Mouse (Mus musculus): ENCODE results near the gene Pot1a. TPM values are rescaled to one million over a fixed set of nuclear protein-coding genes. Genes with fewer than 3 reads are reported as not detected.

Pot1a gene
- polyA plus RNA-seq, 1 experiment from 2014 or later: 33.1 TPM

DNA sequence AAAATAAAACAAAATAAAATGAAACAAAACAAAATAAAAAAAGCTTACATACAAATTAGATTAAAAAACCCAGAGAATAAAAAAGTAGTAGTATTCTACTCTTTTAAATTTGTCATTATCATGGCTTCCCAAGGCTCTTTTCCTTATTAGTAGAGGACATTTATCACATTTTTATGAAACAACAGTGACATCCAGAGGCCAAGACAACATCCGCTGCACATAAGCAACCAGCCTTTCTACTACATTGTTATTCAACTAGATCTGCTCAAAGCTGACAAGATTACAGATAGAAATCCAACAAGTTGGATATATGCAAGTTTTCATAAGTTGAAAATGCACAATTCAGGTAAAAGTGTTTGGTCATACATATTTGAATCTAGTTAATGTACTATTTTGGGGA lies 56.4 kb downstream of the Pot1a start:
- no peak overlapping the region for H3K4me2 ChIP-seq (ENCODE audit: low read length)
- no peaks in the 10 kb centered on the region for H3K9me3 ChIP-seq (ENCODE audit: control insufficient read depth, low read length)
- H3K4me1 ChIP-seq (replicated peaks; ENCODE audit: control insufficient read depth, insufficient read depth, low read length): no peaks in the 10 kb centered on the region
- H3K9ac ChIP-seq (replicated peaks; ENCODE audit: low read depth, low read length): no peak overlapping the region
- H3K27ac ChIP-seq (ENCODE audit: low read length): no peak overlapping the region
- 88% methylated on average over 1 of the region's 1 CpGs for WGBS
- no peaks in the 10 kb centered on the region for H3K27me3 ChIP-seq (replicated peaks; ENCODE audit: control insufficient read depth, insufficient read depth, low read length)
- H3K4me3 ChIP-seq (replicated peaks; ENCODE audit: low read length): no peak overlapping the region
- no peak for ATAC-seq
- peaks cover 6% of the 10 kb centered on the region; the same call in 1 of the 2 replicates for H3K36me3 ChIP-seq (ENCODE audit: control insufficient read depth, insufficient read depth)

DNA sequence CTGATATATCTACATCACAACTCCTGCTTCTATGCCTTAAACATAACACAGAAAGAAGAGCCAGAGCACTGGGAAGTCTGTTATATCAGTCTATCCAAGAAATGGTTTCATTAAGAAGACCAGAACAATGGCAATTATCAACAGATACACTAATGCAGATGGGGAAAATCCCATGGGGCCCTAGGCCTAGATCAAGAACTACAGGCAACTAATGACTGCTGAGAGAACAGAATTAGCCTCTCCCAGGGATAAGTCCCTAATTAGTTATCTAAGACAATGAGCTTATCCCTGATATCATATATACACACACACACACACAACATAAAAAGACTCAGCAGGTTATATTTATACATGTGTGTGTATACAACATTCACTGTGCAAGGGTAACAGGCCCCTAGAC lies 72.5 kb downstream of the Pot1a start:
- Histone ChIP-seq H3K9ac (replicated peaks; ENCODE audit: low read depth, low read length) (no peak overlapping the region), H3K27me3 (replicated peaks; ENCODE audit: control insufficient read depth, insufficient read depth, low read length) (no peaks in the 10 kb centered on the region), H3K27ac (ENCODE audit: low read length) (no peak overlapping the region), H3K4me3 (replicated peaks; ENCODE audit: low read length) (no peak overlapping the region), H3K4me1 (replicated peaks; ENCODE audit: control insufficient read depth, insufficient read depth, low read length) (no peaks in the 10 kb centered on the region), H3K36me3 (ENCODE audit: control insufficient read depth, insufficient read depth) (no peaks in the 10 kb centered on the region), H3K9me3 (ENCODE audit: control insufficient read depth, low read length) (no peaks in the 10 kb centered on the region), H3K4me2 (ENCODE audit: low read length) (no peak overlapping the region)
- no peak for ATAC-seq

DNA sequence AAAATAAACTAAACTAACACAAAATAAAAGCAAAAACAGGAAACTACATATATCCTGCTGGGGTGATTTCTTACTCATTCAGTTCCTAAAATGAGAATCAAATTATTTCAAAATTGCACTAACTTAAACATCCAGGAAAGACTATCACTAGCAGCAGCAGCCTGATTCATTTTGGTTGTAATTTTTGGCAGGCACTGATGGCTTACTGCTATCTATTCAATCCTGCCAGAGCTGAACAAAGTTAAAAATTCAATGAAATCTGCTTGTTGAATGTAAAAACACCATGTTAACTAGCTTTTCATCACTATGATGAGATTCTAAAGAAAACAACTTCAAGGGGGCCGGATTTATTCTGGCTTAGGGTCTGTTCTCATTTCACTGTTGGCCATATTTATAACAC lies 82.5 kb downstream of the Pot1a start:
- ATAC-seq: no peak
- 68% methylated on average over 1 of the region's 1 CpGs for WGBS

DNA sequence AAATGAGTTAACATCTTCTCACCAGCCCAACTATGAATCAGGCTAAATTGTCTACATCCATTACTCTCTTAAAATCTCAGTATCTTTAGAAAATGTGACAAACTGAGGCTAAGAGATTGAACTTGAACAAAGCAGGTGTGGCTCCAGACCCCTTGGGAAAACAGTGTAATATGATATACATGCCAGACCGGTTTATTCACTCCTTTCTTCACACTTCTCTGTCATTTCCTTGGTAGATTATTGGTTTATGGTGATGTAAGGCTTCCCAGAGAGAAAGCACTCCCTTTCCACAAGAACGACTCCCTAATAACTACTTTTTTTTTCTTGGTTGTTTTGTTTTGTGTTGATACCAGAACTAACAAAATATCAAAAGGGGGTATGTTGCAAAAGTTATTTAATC lies 98.4 kb downstream of the Pot1a start:
- ATAC-seq: no peak
- no peaks in the 10 kb centered on the region for H3K27me3 ChIP-seq (replicated peaks; ENCODE audit: control insufficient read depth, insufficient read depth, low read length)
- H3K9me3 ChIP-seq (ENCODE audit: control insufficient read depth, low read length): no peaks in the 10 kb centered on the region
- no peak overlapping the region for H3K27ac ChIP-seq (ENCODE audit: low read length)
- H3K9ac ChIP-seq (replicated peaks; ENCODE audit: low read depth, low read length): no peak overlapping the region
- WGBS: 39% methylated on average over 2 of the region's 2 CpGs
- H3K4me2 ChIP-seq (ENCODE audit: low read length): no peak overlapping the region
- H3K36me3 ChIP-seq (ENCODE audit: control insufficient read depth, insufficient read depth): no peaks in the 10 kb centered on the region
- no peaks in the 10 kb centered on the region for H3K4me1 ChIP-seq (replicated peaks; ENCODE audit: control insufficient read depth, insufficient read depth, low read length)
- H3K4me3 ChIP-seq (replicated peaks; ENCODE audit: low read length): no peak overlapping the region

More for the DNA sequence above, 82.5 kb downstream of the Pot1a start:
- no peak overlapping the region for H3K4me2 ChIP-seq (ENCODE audit: low read length)
- H3K27ac ChIP-seq (ENCODE audit: low read length): no peak overlapping the region
- H3K4me3 ChIP-seq (replicated peaks; ENCODE audit: low read length): no peak overlapping the region
- no peaks in the 10 kb centered on the region for H3K36me3 ChIP-seq (ENCODE audit: control insufficient read depth, insufficient read depth)
- no peaks in the 10 kb centered on the region for H3K4me1 ChIP-seq (replicated peaks; ENCODE audit: control insufficient read depth, insufficient read depth, low read length)
- no peaks in the 10 kb centered on the region for H3K27me3 ChIP-seq (replicated peaks; ENCODE audit: control insufficient read depth, insufficient read depth, low read length)
- no peak overlapping the region for H3K9ac ChIP-seq (replicated peaks; ENCODE audit: low read depth, low read length)
- no peaks in the 10 kb centered on the region for H3K9me3 ChIP-seq (ENCODE audit: control insufficient read depth, low read length)

DNA sequence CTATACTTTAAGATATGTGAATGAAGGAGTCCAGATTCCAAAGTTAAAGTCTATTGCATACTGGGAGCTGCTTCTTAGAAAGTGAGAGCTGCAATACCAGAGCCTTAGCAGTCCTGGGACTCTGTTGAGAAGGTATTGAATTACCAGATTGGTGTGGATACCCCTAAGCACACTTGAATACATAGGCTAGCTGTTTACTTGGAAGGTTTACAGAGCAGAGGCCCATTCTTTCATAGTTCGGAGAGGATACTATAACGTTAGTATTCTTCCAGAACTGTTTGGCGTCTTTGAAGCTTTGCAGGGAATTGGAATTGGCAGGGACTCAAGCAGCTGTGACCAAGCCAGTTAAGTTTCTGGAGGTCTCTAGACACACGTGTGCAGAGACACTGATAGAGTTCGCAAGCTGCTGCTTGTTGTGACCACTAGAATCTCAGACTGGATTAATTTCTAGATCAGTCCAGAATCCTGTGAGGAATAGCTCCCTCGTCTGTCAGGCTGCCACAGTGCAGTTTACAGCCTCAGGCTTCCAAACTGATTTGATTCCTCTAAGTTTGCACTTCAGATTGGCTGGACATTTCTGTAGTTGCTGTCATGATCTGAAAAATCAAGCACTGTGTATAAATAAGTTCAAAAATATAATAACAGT lies 99.7 kb downstream of the Pot1a start:
- ATAC-seq: peak; percentile 70; the same call in 1 of the 2 replicates
- no peak overlapping the region for H3K27ac ChIP-seq (ENCODE audit: low read length)
- WGBS: 33% methylated on average over 6 of the region's 6 CpGs

DNA sequence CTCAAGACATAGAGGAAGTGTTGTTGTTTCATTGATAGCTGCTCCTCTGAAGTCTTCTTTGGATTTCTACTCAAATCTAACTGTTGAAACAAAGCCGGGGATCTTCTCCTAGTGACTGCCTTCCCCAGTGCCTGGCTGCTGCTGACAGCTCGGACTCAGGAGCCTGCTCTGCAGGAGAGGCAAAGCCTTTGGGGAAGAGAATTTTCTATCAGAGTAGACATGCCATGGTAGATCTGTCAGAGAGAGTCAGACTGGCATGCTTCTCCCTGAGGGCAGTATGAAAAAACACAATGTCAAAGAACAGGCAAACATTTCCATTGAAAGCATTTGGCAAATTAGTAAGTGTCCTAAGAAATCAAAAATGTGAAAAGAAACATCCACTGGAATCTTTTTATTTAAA lies 109.1 kb downstream of the Pot1a start:
- Histone ChIP-seq H3K27me3 (replicated peaks; ENCODE audit: control insufficient read depth, insufficient read depth, low read length) (no peaks in the 10 kb centered on the region), H3K9ac (replicated peaks; ENCODE audit: low read depth, low read length) (no peak overlapping the region), H3K4me3 (replicated peaks; ENCODE audit: low read length) (no peak overlapping the region), H3K4me2 (ENCODE audit: low read length) (no peak overlapping the region), H3K27ac (ENCODE audit: low read length) (no peak overlapping the region), H3K36me3 (ENCODE audit: control insufficient read depth, insufficient read depth) (no peaks in the 10 kb centered on the region), H3K4me1 (replicated peaks; ENCODE audit: control insufficient read depth, insufficient read depth, low read length) (no peaks in the 10 kb centered on the region), H3K9me3 (ENCODE audit: control insufficient read depth, low read length) (no peaks in the 10 kb centered on the region)
- no peak for ATAC-seq
- 48% methylated on average over 2 of the region's 2 CpGs for WGBS

More for the DNA sequence above, 99.7 kb downstream of the Pot1a start:
- Histone ChIP-seq H3K9me3 (ENCODE audit: control insufficient read depth, low read length) (no peaks in the 10 kb centered on the region), H3K36me3 (ENCODE audit: control insufficient read depth, insufficient read depth) (no peaks in the 10 kb centered on the region), H3K9ac (replicated peaks; ENCODE audit: low read depth, low read length) (no peak overlapping the region), H3K4me3 (replicated peaks; ENCODE audit: low read length) (no peak overlapping the region), H3K4me1 (replicated peaks; ENCODE audit: control insufficient read depth, insufficient read depth, low read length) (no peaks in the 10 kb centered on the region), H3K4me2 (ENCODE audit: low read length) (no peak overlapping the region), H3K27me3 (replicated peaks; ENCODE audit: control insufficient read depth, insufficient read depth, low read length) (no peaks in the 10 kb centered on the region)

Other genes starting within 250 kb of the Pot1a start
- gene Gpr37, start 118.5 kb downstream of the Pot1a start, polyA plus RNA-seq (2015; fragmentation: Nextera tagmentation; extraction: Ambion mirVana): 2.9 and 3.0 TPM in 2 replicates